9 mouse cellular contexts compared by ENCODE assay signal in the genomic region with DNA sequence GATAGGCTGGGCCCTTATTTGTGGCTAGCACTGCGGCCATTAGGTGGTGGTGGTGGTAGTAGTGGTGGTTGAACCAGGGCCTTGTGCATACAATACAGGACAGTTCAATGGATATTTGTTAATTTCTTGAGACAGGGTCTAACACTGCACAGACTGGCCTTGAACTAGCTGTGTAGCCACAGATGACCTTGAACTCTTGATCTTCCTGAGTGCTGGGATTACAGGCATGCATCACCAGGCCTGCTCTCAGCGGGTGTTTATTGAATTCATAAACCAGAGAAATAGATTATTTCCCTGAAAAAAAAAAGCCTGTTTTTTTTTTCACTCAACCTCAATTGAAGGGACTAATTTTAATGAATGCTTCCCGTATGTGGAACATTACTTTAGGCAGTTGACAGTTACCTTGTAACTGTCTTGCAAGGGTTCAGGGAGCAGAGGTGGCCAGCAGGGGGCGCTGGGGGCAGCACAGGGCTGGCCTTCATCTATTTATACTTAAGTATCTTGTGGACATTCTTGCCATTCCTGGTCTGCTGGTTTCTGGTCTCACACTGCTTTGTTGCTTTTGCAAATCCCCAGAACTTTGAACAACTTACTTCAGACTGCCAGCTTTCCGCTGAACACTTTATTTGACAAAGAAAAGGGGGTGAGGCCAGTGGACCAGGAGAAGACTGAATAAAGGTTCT. TPM values are rescaled to one million over a fixed set of nuclear protein-coding genes. Genes with fewer than 3 reads are reported as not detected.
DNase-seq lines count a peak whose midpoint lies in the region; ATAC-seq lines count a peak whose summit lies in the region.
"Had no signal": no experiment of that assay in that cellular context is flagged by ENCODE, and none has a peak within 500 bp of the region (broad histone marks: within the 10 kb centered on the region; RNA-seq: fewer than 3 reads in every experiment).

No protein-coding gene starts in this region.

- 0 out of 2 replicates have a peak overlapping the region, but pooled peaks have one; percentile 24 for H3K27ac ChIP-seq in kidney, embryonic 15.5 days

- DNase-seq in urinary bladder, adult 18-20 months (ENCODE audit: low spot score in 2 of 2): peak; percentile 14 to 47
- DNase-seq in urinary bladder, postnatal 10 days (ENCODE audit: low spot score): no peak
- DNase-seq in c-Kit-positive CD71-negative TER-119-negative erythroid progenitor cells, embryonic 14.5 days (ENCODE audit: low read depth): peak; percentile 38
- peak; percentile 51 to 65 for DNase-seq in frontal cortex, postnatal 36 days (ENCODE audit: low spot score in 2 of 2)
- DNase-seq in lung, adult 18-20 months: peak; percentile 70 to 75
- DNase-seq in right cerebral cortex, postnatal 25 days: peak; percentile 28

- ATAC-seq in kidney, embryonic 15.5 days (replicated peaks; ENCODE audit: low FRiP score): 0 out of 2 replicates have a peak, but pooled peaks have one; percentile 40
- no peak; the same call in 1 of the 2 replicates for ATAC-seq in megakaryocyte, adult 5-6 weeks (ENCODE audit: poor library complexity, severe bottlenecking)

- no peaks in the 10 kb centered on the region for H3K9me3 ChIP-seq in kidney, embryonic 15.5 days (replicated peaks)

- peaks cover 5% of the 10 kb centered on the region; the same call in 1 of the 2 replicates for H3K4me1 ChIP-seq in kidney, embryonic 15.5 days

- H3K4me2 ChIP-seq in kidney, embryonic 15.5 days: no peak overlapping the region

- no peaks in the 10 kb centered on the region for H3K36me3 ChIP-seq in kidney, embryonic 15.5 days

- H3K9ac ChIP-seq in kidney, embryonic 15.5 days: no peak overlapping the region

- H3K4me3 ChIP-seq in kidney, embryonic 15.5 days (replicated peaks): no peak overlapping the region

- H3K27me3 ChIP-seq in kidney, embryonic 15.5 days: peaks cover 10% of the 10 kb centered on the region; the same call in 1 of the 2 replicates

- WGBS in kidney, embryonic 15.5 days: 50% methylated on average over 5 of the region's 5 CpGs

RNA-seq across cellular contexts. Expression of a gene that starts 8.6 kb away (rescaled TPM):
- polyA plus RNA-seq in kidney, embryonic 15.5 days (2015; fragmentation: Nextera tagmentation; extraction: Ambion mirVana): 3.9 and 4.0 TPM in 2 replicates
- total RNA-seq in megakaryocyte, adult 5-6 weeks (2015): 0.04 TPM in 1 of 2 replicates, not detected in the other
- total RNA-seq in megakaryocyte, adult 5-6 weeks (2017): 0.04 TPM in 1 of 2 replicates, not detected in the other
- total RNA-seq: hematopoietic stem cell, adult 5-6 weeks had no signal

RNA-seq across cellular contexts. Expression of a gene that starts 53.0 kb away (rescaled TPM):
- polyA plus RNA-seq in kidney, embryonic 15.5 days (2015; fragmentation: Nextera tagmentation; extraction: Ambion mirVana): 21.6 and 22.5 TPM in 2 replicates
- 10.7 and 15.0 TPM in 2 replicates for total RNA-seq in megakaryocyte, adult 5-6 weeks (2015)
- total RNA-seq in megakaryocyte, adult 5-6 weeks (2017): 21.9 and 23.4 TPM in 2 replicates
